Mouse (Mus musculus) stomach, embryonic 14.5 days (tissue): Measurements from ENCODE around the gene Olfr224. TPM values are rescaled to one million over a fixed set of nuclear protein-coding genes. Genes with fewer than 3 reads are reported as not detected.

Source experiments
- ATAC-seq: fragments of 200-750 bp; cut with Nextera tagmentation; 2 replicates; pipeline ENCODE4 v1.8.0; 2017; ENCODE audit warnings: low read depth, moderate TSS enrichment; ENCODE audit not compliant: insufficient number of reproducible peaks, insufficient read depth, low FRiP score
- H3K27ac ChIP-seq: fragments of 300-500 bp; sonication (generic); 2 replicates; pipeline ENCODE4 v1.5.1; 2014; ENCODE audit warnings: mild to moderate bottlenecking, low read length, moderate library complexity, mixed read lengths
- H3K27me3 ChIP-seq: fragments of 300-500 bp; sonication (generic); 2 replicates; pipeline ENCODE4 v1.6.1; 2014; ENCODE audit warnings: low read length, control low read depth, mixed read lengths; ENCODE audit not compliant: control insufficient read depth, insufficient read depth
- H3K36me3 ChIP-seq: fragments of 300-500 bp; sonication (generic); 2 replicates; pipeline ENCODE4 v1.6.1; 2014; ENCODE audit warnings: mild to moderate bottlenecking, control low read depth, low read length, moderate library complexity, mixed read lengths; ENCODE audit not compliant: control insufficient read depth, insufficient read depth
- H3K4me1 ChIP-seq: fragments of 300-500 bp; sonication (generic); 2 replicates; pipeline ENCODE4 v1.6.1; 2014; ENCODE audit warnings: low read length, control low read depth, mixed read lengths; ENCODE audit not compliant: control insufficient read depth, insufficient read depth
- H3K4me2 ChIP-seq: fragments of 300-500 bp; sonication (generic); replicated peaks from 2 replicates; pipeline ENCODE4 v1.6.1; 2014; ENCODE audit warnings: low read depth, low read length, control low read depth
- H3K4me3 ChIP-seq: fragments of 300-500 bp; sonication (generic); 2 replicates; pipeline ENCODE4 v1.5.1; 2014; ENCODE audit warnings: low read depth, low read length, control low read depth
- H3K9ac ChIP-seq: fragments of 300-500 bp; sonication (generic); replicated peaks from 2 replicates; pipeline ENCODE4 v1.6.1; 2014; ENCODE audit warnings: low read depth, mild to moderate bottlenecking, control low read depth, low read length, moderate library complexity, mixed read lengths
- H3K9me3 ChIP-seq: fragments of 300-500 bp; sonication (generic); 2 replicates; pipeline ENCODE4 v1.6.1; 2016; ENCODE audit warnings: low read depth, low read length, control low read depth; ENCODE audit not compliant: control insufficient read depth
- WGBS: fragments of 180-500 bp; shearing (Covaris S2); extraction: QIAGEN DNeasy Blood & Tissue Kit; methylation state at CpG from one replicate; pipeline ENCODE4 v1.1.7; 2014; 5-methylcytosine and 5-hydroxymethylcytosine counted together
- polyA plus RNA-seq: library from polyadenylated mRNA; unstranded; fragments of >200 nt; fragmentation: Nextera tagmentation; extraction: Ambion mirVana; gene quantifications from 2 replicates; pipeline ENCODE4 v1.2.1, GENCODE M21; 2014

The Olfr224 gene
- not detected in 2 replicates for polyA plus RNA-seq

DNA sequence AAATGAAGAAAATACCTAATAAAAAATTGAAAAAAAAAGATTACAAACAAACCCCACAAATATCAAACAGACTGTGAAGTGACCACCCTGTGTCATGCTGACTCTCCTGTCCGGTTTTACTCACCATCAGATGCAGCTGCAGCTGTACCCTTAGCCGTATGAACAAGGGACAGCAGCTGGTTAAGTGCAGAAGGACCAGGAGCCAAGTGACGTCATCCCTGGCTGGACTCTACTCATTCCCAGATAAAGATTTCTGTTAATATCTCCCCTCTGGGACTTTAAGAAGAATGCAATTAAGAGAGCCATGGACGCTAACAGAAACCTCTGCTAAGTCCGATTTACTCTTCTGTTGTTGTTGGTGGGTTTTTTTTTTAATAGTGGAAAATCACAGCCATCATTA, at the start of gene Olfr224:
TSS of gene Olfr224 (minus strand) at position 149 of the 400 bp plus-strand sequence.
- no peak within 1 kb of the TSS for H3K9ac ChIP-seq
- WGBS = 73% methylated on average over 5 of the region's 5 CpGs
- H3K27ac ChIP-seq = no peak within 1 kb of the TSS
- no peaks in the 10 kb centered on the region for H3K9me3 ChIP-seq
- H3K4me1 ChIP-seq = no peaks in the 10 kb centered on the region
- ATAC-seq = no peak
- no peak within 1 kb of the TSS for H3K4me3 ChIP-seq
- H3K27me3 ChIP-seq = no peaks in the 10 kb centered on the region
- no peaks in the 10 kb centered on the region for H3K36me3 ChIP-seq
- H3K4me2 ChIP-seq = no peak within 1 kb of the TSS

DNA sequence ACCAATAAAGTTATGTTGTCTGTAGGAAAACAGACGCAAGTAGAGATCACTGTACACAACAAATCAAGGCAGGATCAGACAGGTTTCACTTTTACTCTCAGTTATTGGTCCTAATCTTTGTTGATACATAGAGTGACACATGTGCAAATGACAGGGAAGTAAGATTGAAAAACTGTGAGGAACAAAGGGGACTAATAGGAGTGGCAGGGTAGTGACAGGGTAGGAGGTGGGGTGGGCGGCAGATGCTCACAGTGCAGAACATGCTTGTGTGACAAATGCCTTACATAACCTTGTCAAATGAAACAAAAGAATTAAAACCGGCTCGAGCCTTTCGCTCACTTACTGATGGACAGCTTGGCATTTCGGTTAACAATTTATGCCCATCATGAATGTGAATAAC, 48.4 kb upstream of the Olfr224 start:
- H3K4me1 ChIP-seq = no peaks in the 10 kb centered on the region
- WGBS = 65% methylated on average over 6 of the region's 6 CpGs
- no peaks in the 10 kb centered on the region for H3K36me3 ChIP-seq
- H3K27me3 ChIP-seq = no peaks in the 10 kb centered on the region
- H3K27ac ChIP-seq = no peak overlapping the region
- no peak overlapping the region for H3K9ac ChIP-seq
- H3K4me3 ChIP-seq = no peak overlapping the region
- no peak overlapping the region for H3K4me2 ChIP-seq
- no peak for ATAC-seq
- no peaks in the 10 kb centered on the region for H3K9me3 ChIP-seq

DNA sequence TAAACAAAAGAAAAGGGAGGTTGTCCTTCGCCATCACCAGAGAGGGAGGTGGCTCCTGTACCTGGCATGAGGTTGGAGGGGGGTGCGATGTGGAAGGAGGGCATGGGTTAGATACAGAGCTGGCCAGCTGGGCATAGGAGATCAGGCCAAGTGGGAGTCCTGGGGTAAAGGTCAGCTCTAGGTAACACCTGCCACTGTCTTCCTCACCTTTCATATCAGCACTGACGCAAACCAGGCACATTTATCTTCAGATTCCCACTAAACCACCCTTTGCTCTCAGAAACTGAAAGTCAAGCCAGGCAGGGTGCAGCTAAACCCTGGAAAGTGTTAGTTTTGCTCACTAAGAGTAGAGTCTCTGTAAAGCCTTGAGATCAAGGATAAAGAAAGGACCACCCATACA, 48.0 kb upstream of the Olfr224 start:
- ATAC-seq = no peak
- no peak overlapping the region for H3K9ac ChIP-seq
- no peak overlapping the region for H3K4me3 ChIP-seq
- no peak overlapping the region for H3K4me2 ChIP-seq
- no peaks in the 10 kb centered on the region for H3K27me3 ChIP-seq
- H3K36me3 ChIP-seq = no peaks in the 10 kb centered on the region
- H3K27ac ChIP-seq = no peak overlapping the region
- no peaks in the 10 kb centered on the region for H3K4me1 ChIP-seq
- 44% methylated on average over 3 of the region's 3 CpGs for WGBS
- H3K9me3 ChIP-seq = no peaks in the 10 kb centered on the region

DNA sequence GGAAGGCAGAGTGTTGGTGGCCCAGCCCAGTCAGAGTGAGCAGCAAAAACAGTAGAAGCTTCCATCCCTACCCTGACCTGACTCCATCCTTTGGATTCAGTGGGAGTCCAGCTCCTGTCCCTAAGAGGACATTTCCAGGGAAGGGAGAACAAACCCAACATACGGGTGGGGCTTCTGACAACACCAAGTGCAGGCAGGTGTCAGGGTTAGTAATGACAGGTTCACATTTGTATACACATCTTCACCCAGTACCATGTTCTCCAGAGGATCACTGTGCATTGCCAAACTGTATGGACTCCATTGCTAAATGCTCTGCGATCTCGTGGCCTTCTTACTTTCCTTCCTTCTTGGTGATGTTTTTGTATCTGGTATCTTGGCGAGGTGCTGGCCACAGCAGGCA, 45.6 kb upstream of the Olfr224 start, which contains the start of gene 2210407C18Rik:
TSS of gene 2210407C18Rik (minus strand) at position 101 of the 400 bp plus-strand sequence.
- 86% methylated on average over 4 of the region's 4 CpGs for WGBS
- Histone ChIP-seq H3K27me3 (no peaks in the 10 kb centered on the region), H3K27ac (no peak within 1 kb of the TSS)

DNA sequence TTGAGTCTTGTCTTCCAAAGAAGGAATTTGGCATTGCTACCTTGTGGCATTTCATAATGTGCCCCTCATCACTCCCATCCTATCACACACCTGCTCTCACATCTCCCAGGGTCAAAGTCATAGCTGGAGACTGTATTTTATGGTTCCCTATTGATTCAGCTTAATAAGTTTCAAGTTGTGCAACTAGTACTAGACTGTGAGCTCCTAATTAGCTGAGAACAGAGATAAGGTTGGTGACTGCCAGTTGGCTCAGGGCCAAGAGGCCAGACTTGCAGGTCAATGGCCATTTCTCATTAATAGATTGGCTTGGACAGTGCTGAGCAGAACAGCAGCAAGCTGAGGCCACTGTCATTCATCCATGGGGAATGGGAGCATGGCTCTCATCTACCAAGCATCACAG, 44.2 kb upstream of the Olfr224 start:
- no peaks in the 10 kb centered on the region for H3K9me3 ChIP-seq
- ATAC-seq = no peak
- H3K4me1 ChIP-seq = no peaks in the 10 kb centered on the region
- no peak overlapping the region for H3K27ac ChIP-seq
- no peaks in the 10 kb centered on the region for H3K27me3 ChIP-seq
- no peak overlapping the region for H3K9ac ChIP-seq
- H3K4me3 ChIP-seq = no peak overlapping the region
- no peak overlapping the region for H3K4me2 ChIP-seq
- H3K36me3 ChIP-seq = no peaks in the 10 kb centered on the region

More for the DNA sequence above, 45.6 kb upstream of the Olfr224 start, which contains the start of gene 2210407C18Rik:
- H3K36me3 ChIP-seq = no peaks in the 10 kb centered on the region
- ATAC-seq = no peak
- H3K4me2 ChIP-seq = no peak within 1 kb of the TSS
- H3K9ac ChIP-seq = no peak within 1 kb of the TSS
- H3K9me3 ChIP-seq = no peaks in the 10 kb centered on the region
- no peaks in the 10 kb centered on the region for H3K4me1 ChIP-seq
- H3K4me3 ChIP-seq = no peak within 1 kb of the TSS

DNA sequence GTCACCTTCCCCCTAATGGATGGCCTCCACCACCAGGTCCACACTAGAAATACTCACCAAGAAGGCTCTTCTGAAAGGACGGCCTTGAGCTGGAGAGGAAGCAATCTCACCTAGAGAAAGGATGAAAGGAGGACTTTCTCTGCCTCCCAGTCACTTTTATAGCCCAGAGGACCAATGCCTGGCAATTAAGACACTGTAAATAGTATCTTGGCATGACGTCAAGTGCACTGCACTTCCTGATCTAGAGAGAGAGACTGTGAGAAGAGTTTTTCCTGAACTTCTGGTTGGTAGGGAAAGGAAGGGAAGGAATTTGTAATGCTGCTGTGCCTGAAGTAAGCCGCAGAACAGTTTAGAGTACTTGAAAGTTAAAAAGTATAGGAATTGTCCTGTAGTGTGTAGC, 43.0 kb upstream of the Olfr224 start:
- H3K27me3 ChIP-seq = no peaks in the 10 kb centered on the region
- H3K9ac ChIP-seq = no peak overlapping the region
- H3K4me2 ChIP-seq = no peak overlapping the region
- no peak overlapping the region for H3K27ac ChIP-seq
- H3K9me3 ChIP-seq = no peaks in the 10 kb centered on the region
- H3K4me3 ChIP-seq = no peak overlapping the region
- 76% methylated on average over 3 of the region's 3 CpGs for WGBS
- H3K36me3 ChIP-seq = no peaks in the 10 kb centered on the region
- no peaks in the 10 kb centered on the region for H3K4me1 ChIP-seq
- no peak for ATAC-seq

DNA sequence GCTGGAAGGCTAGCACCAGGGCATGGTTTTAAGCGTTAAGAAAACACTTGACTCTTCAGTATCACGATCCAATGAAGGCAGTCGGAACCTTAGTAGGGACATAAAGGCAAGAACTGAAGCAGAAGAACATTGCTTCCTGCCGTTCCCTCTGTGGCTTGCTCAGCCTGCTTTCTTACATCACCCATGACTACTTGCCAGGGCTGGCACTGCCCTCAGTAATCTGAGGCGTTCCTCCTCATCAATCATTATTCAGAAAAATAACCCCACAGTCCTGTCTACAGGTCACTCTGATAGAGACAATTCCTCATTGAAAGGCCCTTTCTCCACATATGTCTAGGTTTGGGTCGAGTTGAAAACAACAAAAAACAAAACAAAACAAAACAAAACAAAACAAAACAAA, 36.7 kb upstream of the Olfr224 start:
- no peak overlapping the region for H3K27ac ChIP-seq
- no peaks in the 10 kb centered on the region for H3K9me3 ChIP-seq
- H3K4me1 ChIP-seq = no peaks in the 10 kb centered on the region
- no peaks in the 10 kb centered on the region for H3K27me3 ChIP-seq
- H3K4me3 ChIP-seq = no peak overlapping the region
- no peak overlapping the region for H3K9ac ChIP-seq
- H3K4me2 ChIP-seq = no peak overlapping the region
- no peaks in the 10 kb centered on the region for H3K36me3 ChIP-seq
- 77% methylated on average over 6 of the region's 6 CpGs for WGBS
- no peak for ATAC-seq

DNA sequence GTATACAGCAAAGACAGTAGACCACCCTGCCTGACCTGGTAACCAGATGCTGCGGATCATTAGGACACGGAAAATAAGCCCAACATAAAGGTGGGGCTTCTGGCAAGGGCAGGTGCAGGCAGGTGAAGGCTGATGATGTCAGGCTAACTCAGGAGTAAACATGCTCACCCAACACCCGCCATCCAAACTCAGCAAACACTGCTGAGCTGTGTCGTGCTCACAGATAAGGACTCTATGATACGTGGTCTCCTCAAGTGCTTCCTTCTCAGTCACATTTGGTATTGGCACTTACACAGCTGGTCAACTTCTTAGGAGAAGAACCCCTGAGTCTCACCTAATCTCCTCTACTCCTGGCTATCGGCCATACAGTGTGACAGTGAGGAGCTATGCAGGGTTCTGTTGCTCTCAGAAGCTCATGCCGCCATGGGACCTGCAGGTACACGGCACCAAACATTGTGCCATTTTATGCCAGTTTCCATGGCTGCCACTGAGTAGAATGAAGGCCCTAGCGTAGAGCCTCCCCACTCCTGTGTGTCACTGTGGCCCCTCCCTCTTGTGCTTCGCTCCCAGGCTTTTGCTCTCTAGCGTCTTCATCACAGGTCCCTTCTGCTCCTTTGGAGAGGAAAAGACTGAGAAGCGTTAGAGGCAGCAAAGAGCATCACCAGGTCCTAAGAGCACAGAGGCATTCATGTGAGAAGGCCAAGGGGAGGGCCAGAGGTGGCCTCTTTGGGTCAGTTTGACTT, 36.0 kb upstream of the Olfr224 start:
- no peaks in the 10 kb centered on the region for H3K27me3 ChIP-seq
- H3K4me2 ChIP-seq = no peak overlapping the region
- H3K4me3 ChIP-seq = no peak overlapping the region
- H3K36me3 ChIP-seq = no peaks in the 10 kb centered on the region
- no peak overlapping the region for H3K9ac ChIP-seq
- 82% methylated on average over 12 of the region's 12 CpGs for WGBS
- H3K9me3 ChIP-seq = no peaks in the 10 kb centered on the region
- no peak overlapping the region for H3K27ac ChIP-seq
- ATAC-seq = 0 out of 2 replicates have a peak, but pooled peaks have one; percentile 28
- H3K4me1 ChIP-seq = no peaks in the 10 kb centered on the region

DNA sequence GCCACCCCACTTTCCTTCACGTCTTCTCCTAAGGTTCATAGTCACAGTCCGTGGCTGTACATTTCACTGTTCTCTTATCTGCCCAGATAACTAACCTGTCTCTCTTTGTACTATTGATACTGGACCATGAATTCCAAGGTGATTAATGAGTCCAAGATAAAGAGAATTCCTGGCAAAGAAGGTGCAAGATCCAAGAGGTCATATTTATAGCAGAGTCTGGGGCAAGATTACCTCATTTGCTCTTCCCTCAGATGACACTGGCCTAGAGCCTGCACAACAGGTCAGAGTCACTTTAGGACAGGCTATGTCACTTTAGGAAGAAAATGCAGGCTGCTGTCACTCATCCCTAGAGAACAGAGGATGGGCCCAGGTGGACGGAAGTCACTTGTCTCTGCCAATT, 34.9 kb upstream of the Olfr224 start:
- WGBS = 48% methylated on average over 3 of the region's 3 CpGs
- no peak overlapping the region for H3K4me3 ChIP-seq
- ATAC-seq = no peak

More for the DNA sequence above, 34.9 kb upstream of the Olfr224 start:
- Histone ChIP-seq H3K9ac (no peak overlapping the region), H3K4me1 (no peaks in the 10 kb centered on the region), H3K27ac (no peak overlapping the region), H3K9me3 (no peaks in the 10 kb centered on the region), H3K4me2 (no peak overlapping the region), H3K36me3 (no peaks in the 10 kb centered on the region), H3K27me3 (no peaks in the 10 kb centered on the region)
